Mouse (Mus musculus): ENCODE data around the gene Nhsl1. TPM values are rescaled to one million over a fixed set of nuclear protein-coding genes. Genes with fewer than 3 reads are reported as not detected.
"Not testable (repeated sequence)": the region's sequence is repeated elsewhere in the genome, so short reads cannot be mapped to it uniquely, and the experiment has no call there.

Gene Nhsl1
- total RNA-seq, 4 experiments from 2014 or later: 5.9 to 7.1 (median 6.4) TPM

DNA sequence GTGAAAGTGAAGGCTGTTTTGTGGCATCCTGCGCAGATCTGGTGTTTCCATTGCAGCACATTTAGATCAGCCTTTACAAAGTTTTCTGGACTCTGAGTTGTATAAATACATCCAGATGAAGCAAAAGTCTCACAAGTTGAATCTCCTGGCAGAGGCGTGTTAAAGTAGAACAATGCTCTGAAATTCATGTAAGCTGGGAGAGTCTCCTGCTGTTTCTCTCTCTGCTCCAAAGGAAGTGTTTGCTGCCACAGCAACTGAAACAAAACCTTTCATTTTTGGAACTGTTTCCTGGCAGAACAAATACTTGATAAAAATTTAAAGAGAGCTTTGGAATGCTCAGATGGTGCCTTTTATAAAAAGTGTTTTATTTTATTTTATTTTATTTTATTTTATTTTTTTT is 118.8 kb downstream of the Nhsl1 start:
- no peak for DNase-seq (ENCODE audit: low spot score in 2 of 2)

DNA sequence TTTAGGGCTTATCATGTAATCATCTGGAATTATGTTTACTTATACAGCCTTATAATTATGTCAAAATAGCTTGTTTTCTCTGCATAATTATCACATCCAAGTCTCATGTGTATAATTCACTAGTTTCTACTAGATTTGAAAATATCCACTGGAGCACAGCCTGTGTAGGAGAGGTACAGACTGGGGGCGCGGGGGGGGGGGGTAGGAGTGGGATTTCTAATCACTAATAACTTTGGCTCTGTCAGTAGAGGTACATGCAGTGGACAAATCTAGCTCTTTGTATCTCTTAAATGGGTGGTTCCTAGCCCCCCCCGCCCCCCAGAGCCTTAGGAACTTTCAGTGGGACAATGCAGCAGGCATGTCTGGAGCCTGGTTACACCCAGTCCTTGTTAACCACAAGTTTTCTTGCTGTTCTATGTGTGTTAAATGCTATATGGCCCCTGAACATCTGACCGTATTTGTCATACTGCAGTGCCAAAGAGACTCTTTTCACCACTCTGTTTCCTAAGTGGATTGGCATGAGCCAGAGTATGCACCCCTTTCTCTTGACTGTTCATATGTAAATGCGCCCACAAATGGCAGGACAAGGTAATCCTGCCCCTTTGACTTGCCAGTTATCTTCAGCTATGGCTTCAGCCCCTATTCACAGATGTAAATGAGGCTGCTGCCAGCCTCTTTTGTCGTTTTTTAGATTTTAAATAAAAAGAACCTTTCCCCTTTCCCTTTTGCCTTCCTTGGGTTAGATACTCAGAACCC is 127.0 kb downstream of the Nhsl1 start:
- DNase-seq (ENCODE audit: low spot score in 2 of 2): no peak

DNA sequence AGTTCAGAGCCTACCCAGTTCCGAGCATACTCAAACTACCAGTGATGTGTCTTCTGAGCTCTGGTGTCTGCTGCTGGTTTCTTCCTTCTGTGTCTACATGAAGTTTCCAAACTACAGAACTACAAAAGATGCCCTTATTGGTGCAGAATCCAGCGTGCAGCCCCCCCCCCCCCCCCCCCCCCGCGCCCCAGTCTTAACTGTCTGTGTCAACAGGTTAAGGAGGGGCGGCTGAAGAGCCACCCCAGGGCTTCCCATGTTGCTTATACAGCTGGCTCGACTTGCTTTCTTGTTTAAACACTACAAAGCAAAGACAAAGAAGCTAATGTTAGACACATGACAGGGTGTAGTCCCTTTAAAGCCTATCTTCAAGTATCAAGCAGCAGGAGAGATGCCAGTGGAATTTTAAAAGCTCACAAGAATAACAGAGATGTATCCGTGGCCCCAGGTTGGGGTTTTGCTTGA is 127.6 kb downstream of the Nhsl1 start:
- DNase-seq (ENCODE audit: low spot score in 2 of 2): no peak

DNA sequence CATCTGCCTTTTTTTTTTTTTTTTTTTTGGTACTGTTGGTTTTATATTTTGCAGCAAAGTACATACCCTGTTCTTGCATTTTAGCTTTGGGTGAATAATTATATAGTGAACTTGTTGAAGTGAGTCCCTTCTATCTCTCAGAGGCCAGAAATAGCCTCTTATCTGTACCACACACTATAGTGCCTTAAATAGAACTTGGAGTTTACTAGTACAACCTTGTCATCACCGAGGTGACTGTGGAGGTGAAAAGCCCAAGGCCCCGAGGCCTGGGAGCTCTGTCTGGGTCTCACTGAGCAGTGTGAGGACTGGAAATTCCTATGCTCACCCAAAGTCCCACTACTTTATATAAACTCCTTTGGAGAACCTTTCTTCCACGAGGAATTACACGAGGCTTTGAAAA is 128.5 kb downstream of the Nhsl1 start:
- no peak for DNase-seq (ENCODE audit: low spot score in 2 of 2)

DNA sequence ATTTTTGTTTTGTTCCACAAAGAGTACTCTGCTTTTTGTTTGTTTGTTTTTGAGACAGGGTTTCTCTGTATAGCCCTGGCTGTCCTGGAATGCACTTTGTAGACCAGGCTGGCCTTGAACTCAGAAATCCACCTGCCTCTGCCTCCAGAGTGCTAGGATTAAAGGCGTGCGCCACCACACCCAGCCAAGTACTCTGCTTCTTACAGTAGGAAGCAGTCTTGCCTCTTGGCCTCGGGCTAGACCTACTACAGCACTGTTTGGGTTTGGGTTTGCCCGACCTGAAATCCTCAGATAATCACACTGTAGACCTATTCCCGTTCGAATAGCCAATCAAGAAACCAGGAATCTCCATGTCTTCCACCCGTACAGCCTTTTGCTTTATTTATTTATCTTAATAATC is 130.1 kb downstream of the Nhsl1 start:
- DNase-seq (ENCODE audit: low spot score in 2 of 2): not testable (repeated sequence)

DNA sequence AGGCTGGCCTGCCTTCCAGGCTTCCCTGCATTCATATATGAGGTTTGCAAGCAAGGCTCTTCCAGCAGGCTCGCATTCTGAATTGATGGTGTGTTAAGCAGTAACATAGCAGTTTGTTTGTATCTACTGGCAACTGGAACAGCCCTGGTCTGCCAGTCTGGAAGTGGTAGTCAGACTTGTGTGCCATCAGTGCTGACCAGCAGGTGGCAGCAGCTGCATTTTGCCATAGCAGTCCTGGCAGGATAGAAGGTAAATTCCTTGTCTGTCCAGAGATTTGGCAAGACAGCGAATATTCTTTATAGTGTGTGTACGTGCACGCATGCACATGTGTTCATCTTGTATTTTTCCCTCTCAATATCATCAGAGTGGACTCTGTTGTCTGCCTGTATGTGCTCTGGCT is 134.6 kb downstream of the Nhsl1 start:
- DNase-seq (ENCODE audit: low spot score in 2 of 2): peak; percentile 49 to 70

DNA sequence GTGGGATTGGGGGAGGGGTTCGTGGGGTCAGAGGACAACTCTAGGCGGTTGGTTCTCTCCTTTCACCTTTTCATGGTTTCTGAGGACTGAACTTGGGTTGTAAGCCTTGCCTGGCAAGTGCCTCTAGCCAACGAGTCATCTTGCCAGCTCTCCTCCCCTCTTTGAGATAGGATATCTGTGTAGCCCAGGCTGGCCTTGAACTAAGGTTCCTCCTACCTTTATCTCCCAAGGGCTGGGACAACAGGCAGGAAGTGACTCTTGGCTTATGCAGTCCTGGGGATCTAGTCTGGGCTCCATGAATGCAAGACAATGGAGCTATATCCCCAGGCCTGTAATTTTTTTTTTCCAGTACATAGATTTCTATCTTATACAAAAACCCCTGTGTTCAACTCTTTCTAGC is 135.4 kb downstream of the Nhsl1 start:
- no peak for DNase-seq (ENCODE audit: low spot score in 2 of 2)

DNA sequence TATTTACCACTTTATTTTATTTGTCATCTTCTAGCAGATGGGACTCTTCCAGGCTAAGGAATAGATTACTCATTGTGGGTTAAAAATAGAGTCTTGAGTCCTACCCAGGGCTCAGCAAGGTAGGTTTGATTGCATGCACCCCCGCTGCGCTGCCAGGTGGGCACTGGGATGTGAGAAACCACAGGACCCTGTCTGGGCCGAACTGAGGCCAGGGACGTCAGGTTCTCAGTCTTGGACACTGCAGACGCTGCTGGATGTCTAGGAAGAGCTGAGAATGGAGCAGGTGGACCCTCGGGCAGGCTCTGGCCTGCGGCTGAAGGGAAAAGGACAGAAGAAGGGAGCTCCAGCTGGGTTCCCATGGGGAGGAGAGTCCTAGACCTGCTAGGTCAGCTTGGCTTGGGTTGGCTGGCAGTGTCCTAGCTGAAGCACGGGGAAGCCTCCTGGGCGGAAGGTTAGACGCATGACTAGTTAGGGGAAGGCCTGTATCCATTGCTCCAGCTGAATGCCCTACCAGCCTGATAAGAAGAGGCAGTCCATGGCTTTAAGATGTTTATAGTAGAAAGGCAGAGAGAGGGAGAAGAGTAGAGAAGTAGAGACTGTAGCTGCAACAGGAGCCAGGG is 136.6 kb downstream of the Nhsl1 start:
- no peak for DNase-seq (ENCODE audit: low spot score in 2 of 2)

DNA sequence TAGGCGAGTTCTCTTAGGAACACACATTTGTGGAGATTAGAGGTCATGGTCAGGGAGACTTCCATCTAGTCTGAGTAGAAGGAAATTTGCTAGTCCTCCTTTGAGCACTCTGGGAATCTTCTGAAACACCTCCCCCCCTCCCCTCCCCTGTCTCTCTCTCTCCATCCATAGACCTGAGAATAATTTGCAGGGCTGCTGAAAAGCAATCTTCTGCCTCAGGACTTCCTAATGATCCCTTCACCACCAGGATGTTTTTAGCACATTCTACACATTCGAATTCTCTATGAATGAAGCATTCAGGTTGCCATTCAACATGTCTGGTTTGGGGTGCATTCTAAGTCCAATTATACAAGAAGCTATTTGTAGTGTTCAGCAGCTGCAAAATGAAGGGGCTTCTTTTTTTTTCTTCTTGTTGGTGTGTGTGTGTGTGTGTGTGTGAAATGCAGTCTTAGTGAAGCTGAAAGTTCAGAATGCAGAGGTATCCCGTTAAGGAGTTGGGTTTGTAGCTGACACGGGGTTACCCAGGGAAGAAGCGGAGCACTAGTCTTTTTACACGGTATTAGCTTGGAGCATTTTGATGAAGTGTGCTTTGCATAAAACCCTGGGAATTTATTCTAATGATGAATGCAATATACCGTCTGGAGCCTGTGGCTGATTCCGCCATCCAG is 139.2 kb downstream of the Nhsl1 start:
- no peak for DNase-seq (ENCODE audit: low spot score in 2 of 2)

DNA sequence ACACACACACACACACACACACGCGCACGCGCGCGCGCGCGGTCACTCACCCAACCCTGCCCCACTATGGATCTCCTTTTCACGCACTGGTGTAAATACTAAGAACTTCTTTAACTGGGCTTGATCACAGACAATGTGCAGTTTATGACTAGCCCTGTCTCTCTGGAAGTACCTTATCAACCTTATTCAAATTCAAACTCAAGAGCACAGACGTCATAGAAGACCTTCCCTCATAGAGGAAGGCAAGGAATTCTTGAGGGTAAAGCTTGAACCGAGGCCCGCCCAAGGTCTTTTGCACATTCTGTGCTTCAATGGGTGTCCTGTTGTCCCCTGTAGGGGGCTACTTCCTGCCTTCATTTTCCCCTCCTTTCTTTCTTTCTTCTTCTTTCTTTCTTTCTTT is 142.6 kb downstream of the Nhsl1 start:
- no peak for DNase-seq (ENCODE audit: low spot score in 2 of 2)

DNA sequence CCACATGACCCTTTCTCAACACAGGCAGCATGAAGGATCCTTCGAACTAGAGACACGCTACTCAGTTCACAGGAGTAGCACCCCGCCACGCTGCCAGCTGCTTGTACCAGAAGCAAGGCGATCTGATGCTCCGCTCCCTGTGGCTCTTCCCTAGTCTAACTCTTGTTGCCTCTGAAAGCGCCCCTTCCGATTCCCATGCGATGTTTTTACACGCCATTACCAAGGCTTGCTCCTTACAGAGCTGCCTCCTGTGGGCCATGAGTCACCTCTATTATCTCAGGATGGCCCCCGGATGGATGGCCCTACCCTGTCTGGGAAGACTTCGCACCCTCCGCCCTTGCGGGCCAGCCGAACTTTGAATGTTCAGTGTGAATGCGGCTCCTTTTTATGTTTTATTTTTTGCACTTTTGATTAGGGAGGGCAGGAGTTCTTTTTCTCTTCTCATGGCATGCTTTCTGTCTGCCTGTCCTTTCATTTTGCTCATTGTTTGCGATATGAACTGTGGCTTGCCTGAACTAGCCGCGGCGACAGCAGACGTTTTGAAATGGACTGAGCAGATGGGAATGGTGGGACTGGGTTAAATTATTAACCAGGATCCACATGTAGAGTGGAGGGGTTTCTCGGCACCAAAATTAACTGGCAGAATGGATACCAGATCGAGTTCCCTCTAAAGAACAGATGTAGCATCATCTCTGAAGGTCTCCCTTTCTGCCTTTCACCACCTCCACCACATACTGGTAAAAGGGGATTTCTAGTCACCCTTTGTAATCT is 144.5 kb downstream of the Nhsl1 start:
- DNase-seq (ENCODE audit: low spot score in 2 of 2): no peak

DNA sequence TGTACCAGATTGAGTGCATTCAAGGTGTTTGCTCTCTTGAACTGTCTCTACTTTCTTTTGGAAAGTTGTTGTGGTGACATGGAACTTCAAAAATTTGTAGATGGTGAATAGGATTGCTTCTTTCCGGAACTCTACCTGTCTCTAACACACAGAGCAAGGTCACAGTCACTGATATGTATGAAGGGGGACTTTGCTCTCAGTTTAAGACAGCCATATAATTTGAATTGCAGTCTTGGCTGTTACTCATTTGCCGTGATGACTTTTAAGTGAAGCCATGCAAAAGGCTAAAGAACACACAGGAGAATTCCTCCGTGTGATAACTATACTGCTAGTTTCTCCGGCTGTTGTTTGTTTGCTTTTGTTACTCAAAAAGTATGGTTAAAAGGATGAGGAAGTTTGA is 149.6 kb downstream of the Nhsl1 start:
- no peak for DNase-seq (ENCODE audit: low spot score in 2 of 2)

DNA sequence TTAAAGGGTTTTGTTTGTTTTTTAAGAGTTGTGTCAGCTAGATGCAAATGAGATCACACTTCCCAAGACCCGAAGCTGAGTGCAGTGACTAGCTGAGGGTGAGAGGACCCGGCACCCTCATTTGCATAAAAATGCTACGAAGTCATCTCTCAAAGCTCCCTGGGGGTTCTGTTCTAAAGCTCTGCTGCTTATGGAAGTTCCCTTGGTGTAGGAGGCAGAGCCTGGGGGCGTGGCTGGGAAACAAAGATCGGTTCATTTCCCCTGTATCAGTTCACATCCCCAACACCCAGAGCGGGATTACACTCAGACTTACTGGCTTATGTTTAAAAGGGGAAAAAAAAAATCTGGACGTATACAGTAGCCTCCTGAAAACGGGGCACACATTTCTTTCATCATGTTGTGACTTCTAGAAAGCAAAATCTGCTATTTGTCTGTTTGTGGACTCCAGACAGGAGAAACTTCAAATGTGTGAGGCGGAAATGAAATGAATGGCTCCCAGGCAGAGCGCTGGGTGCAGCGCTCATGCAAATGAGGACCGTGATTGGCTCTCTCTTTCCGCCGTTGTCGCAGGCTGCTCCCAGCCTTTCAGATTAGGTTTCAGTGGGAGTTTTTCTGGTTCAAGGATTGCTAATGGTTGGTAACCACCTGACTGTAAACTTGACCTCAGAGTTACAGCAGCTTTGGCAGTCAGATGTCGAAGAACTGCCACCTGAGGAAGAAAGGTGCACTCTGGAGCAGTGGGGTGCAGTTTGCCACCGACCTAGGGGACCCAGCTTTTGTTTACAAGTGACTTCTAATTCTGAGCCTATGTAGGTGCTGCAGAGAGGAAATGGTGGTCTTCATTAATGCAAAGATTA is 150.7 kb downstream of the Nhsl1 start:
- no peak for DNase-seq (ENCODE audit: low spot score in 2 of 2)

DNA sequence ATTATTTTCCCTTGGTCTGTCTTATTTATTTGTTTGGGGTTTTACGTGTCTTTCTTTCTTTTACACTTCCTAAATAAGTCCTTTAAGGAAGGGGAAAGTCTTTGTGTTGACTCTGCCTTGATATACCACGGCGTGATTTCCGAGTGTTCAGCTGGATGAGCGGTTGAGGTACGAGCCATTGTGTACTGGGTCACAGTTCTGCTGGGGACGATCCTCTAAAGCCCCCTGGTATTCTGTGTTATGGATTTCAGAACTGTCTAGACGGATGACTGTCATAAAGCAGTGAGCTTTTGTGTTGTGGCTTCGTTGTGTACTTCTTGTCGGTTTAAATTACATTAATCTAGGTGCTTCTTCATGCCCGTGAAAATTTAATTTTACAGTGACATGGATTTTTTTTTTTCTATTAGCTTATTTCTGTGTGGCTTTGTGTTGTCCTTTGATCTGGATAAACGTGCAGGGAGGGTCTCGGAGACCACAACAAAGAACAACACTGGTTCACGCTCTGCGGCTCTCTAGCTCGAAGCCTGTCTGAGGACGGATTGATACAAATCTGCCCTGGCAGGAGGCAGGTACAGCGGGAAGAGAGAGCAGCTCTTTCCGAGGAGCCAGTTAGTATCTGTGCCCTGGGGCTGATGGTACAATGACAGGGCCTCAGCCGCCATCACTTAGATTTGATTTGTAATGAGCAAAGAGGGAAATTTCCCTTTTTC is 151.7 kb downstream of the Nhsl1 start:
- DNase-seq (ENCODE audit: low spot score in 2 of 2): no peak

DNA sequence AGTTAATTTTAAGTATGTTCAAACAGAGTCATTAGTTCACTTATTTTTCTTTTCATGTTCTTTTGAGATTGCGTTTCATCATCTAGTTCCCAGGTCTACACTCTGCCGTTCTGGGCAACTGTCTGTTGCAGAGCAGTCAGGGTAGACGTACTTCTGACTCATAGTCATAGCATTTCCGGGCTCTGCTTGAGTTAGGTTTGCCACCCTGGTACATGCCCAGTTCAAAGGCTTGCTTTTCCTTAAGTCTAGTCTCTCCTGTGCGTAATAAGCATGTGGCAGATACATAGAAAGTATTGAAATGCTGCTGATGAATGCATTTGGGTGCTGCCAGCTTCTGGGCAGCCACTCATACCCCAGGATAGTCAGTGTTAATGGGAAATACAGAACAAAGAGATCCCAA is 152.9 kb downstream of the Nhsl1 start:
- DNase-seq (ENCODE audit: low spot score in 2 of 2): no peak

DNA sequence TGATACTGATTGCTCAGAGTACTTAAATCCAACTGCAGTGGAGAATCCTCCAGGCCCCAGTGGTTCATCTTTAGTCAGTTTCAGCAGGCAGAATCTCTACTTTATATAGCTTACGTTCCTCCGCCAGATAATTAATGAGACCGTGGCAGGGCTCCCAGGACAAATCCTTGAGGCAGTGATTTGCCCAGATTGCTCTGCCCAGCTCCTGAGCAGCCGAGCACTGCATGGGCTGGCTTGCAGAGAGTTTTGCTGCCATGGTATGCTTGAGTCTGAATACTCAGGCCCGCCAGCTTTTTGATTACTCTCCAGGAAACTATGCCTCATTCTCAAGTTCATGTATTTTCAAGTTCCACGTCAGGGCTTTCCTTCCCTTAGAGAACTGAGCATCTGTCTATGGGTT is 156.3 kb downstream of the Nhsl1 start:
- DNase-seq (ENCODE audit: low spot score in 2 of 2): no peak

DNA sequence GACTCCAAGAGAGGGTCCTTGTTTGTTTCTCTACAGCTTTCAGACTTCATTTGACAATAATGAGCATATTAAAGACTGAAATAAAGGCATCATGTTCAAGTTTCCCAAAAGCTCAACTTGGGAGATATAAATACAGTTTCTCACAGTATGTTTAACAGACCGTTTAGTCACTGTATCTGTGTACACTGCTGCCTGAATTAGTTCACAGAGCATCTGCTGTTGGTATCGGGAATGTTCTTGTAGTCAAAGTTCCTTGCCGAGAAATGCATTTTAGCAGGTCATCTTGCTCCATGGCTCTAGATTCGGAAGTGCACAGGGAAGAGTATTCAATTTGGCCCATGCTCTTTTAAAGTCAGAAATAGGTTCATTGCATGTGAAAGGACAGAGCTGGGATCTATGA is 159.5 kb downstream of the Nhsl1 start:
- no peak for DNase-seq (ENCODE audit: low spot score in 2 of 2)

DNA sequence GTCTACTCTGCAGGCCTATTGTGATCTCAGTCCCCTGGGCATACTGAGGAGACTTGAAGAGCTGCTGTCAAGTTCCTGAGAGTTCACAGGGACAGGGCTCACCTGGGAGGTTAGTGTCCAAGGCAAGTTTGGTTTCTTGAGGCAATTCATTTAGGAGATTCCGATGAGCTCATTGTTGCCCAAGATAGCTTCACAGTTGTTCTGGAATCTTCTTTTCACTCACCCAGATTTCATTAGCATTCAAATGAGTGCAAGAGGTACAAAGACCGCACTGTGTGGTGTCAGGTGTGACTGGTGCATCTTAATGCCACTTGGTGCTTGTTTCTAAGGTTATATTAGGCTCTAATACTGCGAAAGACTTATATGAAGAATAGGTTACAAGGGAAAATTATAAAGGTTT is 160.5 kb downstream of the Nhsl1 start:
- DNase-seq (ENCODE audit: low spot score in 2 of 2): no peak

DNA sequence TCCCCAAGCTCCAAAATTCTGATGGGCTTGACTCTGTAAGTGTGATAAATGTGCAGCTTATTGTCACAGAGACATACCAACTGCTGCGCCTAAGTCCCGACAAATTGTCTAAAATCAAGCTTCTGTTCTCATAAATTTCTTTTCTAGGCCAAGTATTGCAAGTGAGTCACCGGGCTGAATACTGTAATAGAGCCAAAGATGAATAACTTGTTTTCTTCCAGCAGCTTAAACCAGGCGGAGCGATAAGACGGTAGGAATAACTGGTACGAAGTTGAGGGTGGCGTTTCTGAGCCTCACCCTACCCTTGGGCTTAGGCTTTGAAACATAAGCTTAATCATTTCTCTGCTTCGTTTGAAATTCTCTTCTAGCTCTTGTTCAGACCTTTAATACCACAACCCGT is 162.1 kb downstream of the Nhsl1 start:
- no peak for DNase-seq (ENCODE audit: low spot score in 2 of 2)

DNA sequence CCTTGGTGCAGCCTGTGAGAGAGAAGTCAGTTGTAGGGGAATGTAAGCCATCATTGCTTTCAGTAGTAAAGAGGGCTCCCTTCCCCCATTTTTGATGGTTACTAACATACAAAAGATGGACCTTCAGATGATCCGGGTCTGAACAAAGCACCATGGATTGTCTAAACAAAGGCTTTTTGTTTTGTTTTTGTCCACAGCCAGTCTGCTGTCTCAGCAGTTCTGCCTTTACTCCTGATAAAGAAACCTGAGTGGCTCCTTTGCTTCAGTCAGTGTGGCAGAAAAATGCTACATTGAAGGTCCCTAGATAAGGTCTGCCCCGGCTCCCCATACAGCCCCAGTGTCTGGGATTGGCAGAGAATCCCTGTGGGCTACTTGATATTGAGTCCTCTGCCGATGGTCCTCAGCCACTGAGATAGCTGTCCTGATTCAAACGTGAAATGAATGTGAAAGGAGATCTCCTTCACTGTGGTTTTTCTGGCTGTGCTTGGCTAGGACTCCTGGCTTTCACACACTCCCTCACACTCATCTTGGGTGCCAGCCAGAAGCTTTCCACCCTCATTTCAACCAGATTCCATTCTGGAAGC is 163.9 kb downstream of the Nhsl1 start:
- no peak for DNase-seq (ENCODE audit: low spot score in 2 of 2)
